Mouse (Mus musculus) embryo, embryonic 9.5 days (tissue): ENCODE data around the gene Ppif.
A peak's percentile ranks its signal among the peaks of the same experiment; 100 is the strongest.

Source experiments
- DNase-seq: peaks from one replicate; pipeline ENCODE4 v3.0.0-alpha.2; 2017; ENCODE audit errors: extremely low spot score

The Ppif gene

GRCm38 (mm10) chr14:25736589-25736988, 42.6 kb downstream of the Ppif start:
- DNase-seq, result no peak

DNA sequence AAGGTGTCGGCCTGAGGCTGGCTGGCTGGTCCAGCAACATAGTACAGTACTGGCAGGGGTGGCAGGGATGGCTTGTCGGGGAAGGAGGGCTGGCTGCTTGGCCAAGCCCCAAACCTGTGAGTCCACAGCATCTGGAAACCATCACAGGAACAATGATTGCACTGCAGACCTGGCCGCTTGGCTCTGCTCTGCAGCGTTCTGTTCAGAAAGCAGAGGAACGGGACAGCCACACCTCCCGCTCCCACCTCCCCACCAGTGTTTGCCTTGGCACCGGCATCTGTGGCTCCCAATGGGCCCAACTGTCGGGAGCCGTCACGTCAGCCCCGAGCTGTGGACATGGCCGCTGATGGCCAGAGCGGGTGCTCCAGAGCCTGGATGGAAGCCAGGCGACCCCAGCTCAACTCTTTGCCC, 44.6 kb downstream of the Ppif start:
- DNase-seq, result no peak

DNA sequence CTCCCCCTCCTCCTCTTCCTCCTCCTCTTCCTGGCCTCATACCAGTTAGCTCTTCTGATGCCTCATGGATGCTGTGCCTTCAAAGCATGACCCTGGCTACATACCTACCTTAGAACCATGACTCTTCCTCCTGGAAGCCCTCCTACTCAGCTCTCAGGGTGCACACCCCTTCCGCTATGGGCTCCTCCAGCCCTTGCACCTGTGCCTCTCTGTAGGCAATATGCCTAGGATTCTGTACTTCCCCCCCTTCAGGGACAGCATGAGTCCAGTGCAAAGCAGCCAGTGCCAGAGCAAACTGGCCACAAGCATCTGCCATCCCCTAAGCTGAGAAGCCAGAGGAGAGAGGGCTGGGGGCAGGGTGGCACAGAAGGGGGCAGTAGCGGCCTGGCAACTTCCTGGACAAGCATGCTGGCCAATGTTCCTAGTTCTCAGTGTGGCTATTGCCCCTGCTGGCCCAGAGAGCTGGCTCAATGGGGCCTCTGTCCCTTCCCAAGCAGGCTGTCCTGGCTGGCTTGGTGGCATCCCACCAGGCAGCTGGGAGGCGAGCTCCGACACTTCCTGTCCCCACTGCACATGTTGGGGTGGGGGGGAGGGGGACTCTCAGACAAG, 46.1 kb downstream of the Ppif start:
- no peak for DNase-seq

- DNase-seq, result no peak
Observed at GRCm38 (mm10) chr14:25741211-25741610, 47.3 kb downstream of the Ppif start.

- DNase-seq, result no peak
Observed at GRCm38 (mm10) chr14:25741840-25742367, 48.0 kb downstream of the Ppif start.

- no peak for DNase-seq
Observed at GRCm38 (mm10) chr14:25742943-25743342, 49.0 kb downstream of the Ppif start.

GRCm38 (mm10) chr14:25745365-25746184, 51.6 kb downstream of the Ppif start:
- no peak for DNase-seq

- no peak for DNase-seq
Observed at GRCm38 (mm10) chr14:25746371-25746770, 52.4 kb downstream of the Ppif start.

- no peak for DNase-seq
Observed at GRCm38 (mm10) chr14:25746971-25747945, 53.3 kb downstream of the Ppif start.

DNA sequence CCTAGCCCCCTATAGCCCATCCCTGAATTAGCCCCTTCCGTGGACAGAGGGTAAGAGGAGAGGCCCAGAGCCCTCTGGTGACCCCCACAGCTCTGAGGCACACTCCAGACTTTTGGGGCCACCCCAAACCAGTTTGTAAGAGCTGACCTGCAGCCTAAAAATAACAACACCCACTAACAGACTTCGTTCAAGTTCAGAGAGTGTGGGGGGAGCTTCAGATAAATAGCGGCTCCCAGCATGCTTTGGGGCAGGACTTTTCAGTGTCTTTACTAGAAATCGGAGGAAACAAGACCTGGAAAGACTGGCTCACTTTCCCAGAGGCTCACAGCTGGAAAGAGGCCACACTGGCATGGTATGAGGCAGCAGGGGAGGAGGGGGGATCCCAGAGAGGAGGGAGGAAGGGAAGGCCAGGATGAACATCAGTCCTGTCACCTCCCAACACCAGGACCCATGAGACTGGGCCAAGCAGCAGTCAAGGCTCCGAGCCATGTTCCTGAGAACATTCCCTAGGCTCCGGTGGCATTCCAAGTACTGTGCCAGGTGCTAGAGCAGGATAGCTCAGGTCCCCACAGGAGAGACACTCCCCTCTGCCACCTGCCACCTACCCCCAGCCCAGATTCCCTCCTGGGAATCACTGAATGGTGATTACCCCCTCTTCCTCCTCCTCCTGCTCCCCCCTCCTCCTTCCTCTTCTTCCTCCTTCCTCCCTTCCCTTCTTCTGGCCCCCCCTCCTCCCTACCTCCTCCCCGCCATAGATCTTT, 54.2 kb downstream of the Ppif start:
- no peak for DNase-seq

DNA sequence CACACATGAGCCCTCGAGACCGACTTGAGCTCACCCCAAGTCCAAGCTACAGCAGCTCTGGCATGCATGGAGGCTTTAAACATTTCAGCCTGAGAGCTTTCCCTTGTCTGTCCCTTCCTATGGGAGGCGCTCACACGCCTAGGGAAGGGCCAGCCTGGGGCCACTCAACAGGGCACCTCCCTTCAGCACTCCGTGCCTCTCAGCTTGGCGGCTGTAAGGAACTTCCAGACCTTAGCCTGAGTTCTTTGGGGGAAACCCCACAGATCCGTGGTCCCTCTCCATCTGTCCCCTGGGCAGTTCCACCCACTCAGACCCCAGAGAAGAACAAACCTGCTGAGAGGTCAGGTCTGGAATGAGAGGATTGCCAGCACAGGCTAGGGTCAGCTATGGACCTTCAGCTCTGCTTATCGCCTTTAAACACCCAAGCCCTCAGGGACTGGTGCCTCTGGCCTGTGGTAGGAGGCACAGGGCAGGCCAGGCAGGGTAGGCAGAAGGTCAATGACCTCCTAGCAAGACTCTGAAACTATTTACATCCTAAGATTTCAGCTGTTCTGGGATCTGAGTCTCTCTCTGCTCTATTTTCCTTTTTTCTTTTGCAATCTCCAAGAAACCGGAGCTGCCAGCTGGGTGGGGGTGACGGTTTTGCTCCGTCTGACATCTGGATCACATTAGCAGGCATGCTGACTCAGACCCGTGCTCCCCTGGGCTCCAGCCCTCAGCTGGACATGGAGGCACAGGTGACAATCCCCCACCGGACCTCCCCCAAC, 55.4 kb downstream of the Ppif start:
- peak; percentile 57 for DNase-seq
